Mouse (Mus musculus): Measurements from ENCODE around the gene Vrk1. TPM values are rescaled to one million over a fixed set of nuclear protein-coding genes. Genes with fewer than 3 reads are reported as not detected.

Vrk1 gene
- total RNA-seq (2021) = 1 to 10 TPM; 3.8 to 4.6 TPM
- long read RNA-seq, experiment 1, transcript Vrk1-203 (14 exons, 3,711 nt) = major isoform, 6 of 11 reads
- long read RNA-seq, experiment 1, partial matches to known transcripts = 2 of 11 reads
- long read RNA-seq, experiment 1, other reads (novel, unspliced or antisense) = 0 of 11 reads
- long read RNA-seq, experiment 2, transcript Vrk1-203 (14 exons, 3,711 nt) = major isoform, 5 of 13 reads
- long read RNA-seq, experiment 2, partial matches to known transcripts = 1 of 13 reads
- long read RNA-seq, experiment 2, other reads (novel, unspliced or antisense) = 3 of 13 reads

DNA sequence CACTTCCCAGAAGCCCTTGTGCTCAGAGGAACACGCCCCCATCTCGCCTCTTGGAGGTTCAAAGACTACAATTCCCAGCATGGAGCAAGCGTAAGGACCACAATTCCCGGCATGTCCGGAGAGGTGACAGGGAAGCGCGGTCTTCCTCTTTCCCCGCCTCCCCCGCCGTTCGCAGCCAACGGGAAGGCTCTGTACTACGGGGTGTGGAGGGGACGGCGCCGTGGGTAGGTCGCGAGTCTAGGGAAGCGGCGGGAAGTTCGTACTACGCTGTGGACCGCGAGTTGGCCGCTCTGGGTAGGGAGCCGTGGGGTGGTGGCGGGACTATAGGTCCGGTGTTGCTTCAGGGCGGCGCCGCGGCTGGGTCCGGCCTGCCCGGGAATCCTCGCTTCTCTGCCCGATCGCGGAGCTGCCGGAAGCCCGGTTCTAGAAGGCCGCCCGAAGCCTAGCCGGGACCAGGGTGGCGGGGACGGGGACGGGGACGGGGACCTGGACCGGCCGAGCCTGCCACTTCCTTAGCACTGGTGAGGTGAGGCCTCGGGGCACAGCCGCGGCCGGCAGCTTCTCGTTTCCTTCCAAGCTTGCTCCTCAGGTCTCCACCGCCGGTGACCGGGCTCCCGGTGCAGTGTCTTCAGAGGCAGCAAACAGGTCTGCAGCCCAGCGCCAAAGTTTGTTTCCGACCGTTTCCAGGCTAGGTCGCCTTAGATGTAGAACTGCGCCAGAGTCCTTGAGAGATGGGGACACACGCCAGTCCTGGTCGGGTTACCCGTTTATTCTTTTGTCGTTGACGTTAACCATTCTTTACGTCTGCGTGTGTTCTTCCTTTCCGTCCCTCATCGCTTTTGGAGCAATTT is at the start of gene Vrk1:
Vrk1 (plus strand) TSS at position 164 of the 851 bp plus-strand sequence.
- DNase-seq (ENCODE audit: low spot score) = peak; percentile 97

GRCm38 (mm10) chr12:105960592-105961330 is 49.3 kb upstream of the Vrk1 start:
- DNase-seq (ENCODE audit: low spot score) = no peak

GRCm38 (mm10) chr12:105961667-105962066 is 48.4 kb upstream of the Vrk1 start:
- DNase-seq (ENCODE audit: low spot score) = no peak

- DNase-seq (ENCODE audit: low spot score) = peak; percentile 85
These were observed 47.7 kb upstream of the Vrk1 start for GRCm38 (mm10) chr12:105962103-105963011.

GRCm38 (mm10) chr12:105963012-105963572 is 46.9 kb upstream of the Vrk1 start:
- DNase-seq (ENCODE audit: low spot score) = no peak

- no peak for DNase-seq (ENCODE audit: low spot score)
These were observed 43.0 kb upstream of the Vrk1 start for GRCm38 (mm10) chr12:105966887-105967637.

DNA sequence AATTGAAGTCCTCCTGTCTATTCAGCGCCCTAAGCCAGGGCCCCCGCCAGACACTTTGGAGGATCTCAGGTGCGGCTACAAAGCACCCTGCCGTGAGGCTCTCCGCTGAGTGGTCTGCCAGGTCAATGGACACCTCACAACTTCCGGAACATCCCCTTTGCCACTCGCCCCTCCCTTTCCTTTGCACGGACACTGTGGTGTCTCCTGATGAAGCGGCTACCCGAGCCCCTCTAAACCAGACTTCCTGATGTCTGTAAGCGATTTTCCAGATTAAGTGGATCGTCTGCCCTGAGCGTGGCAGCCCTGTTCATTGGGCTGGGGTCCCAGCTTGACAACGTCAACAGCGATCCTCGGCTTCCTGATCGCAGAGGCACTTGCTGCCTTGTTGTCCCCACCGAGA is 42.2 kb upstream of the Vrk1 start:
- no peak for DNase-seq (ENCODE audit: low spot score)

DNA sequence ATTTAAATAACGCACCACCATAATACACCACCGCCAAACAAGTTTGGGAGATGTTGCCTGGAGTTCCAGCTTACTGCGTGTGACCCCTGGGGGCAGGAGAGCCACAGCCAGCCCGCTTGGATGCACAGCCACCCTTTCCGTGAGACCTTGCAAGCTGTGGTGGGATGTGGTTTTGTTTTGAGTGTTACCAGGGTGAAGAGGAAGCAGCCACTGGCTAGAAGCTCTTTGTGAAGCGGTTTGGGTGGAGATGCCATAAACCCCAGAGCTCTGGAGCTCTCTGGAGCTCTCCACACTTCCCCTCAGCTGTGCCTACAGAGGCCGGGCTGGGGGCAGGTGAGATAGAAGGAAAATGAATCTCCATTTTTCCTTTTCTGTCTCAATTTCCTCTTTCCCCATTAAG is 38.8 kb upstream of the Vrk1 start:
- peak; percentile 4 for DNase-seq (ENCODE audit: low spot score)

- DNase-seq (ENCODE audit: low spot score) = no peak
These were observed 37.4 kb upstream of the Vrk1 start for GRCm38 (mm10) chr12:105972673-105973072.

DNA sequence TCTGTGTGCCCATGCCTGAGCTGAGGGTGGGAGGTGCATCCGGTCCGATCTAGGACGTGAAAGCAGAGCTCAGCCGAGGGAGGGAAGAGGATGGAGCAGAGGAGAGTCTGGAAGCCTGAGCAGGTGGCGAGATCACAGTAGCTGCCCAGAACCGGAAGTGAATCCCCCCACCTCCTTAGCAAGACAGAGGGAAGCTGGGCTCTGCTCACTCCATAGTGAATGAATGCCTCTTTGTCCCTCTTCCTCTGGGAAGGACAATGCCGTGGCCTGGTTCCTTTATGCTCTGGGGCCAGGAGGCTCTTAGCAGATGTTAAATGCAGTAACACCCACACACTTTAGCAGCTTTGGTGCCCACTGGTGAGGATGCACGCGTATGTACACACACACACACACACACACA is 36.3 kb upstream of the Vrk1 start:
- DNase-seq (ENCODE audit: low spot score) = no peak

- DNase-seq (ENCODE audit: low spot score) = no peak
These were observed 35.9 kb upstream of the Vrk1 start for GRCm38 (mm10) chr12:105974107-105974506.

DNA sequence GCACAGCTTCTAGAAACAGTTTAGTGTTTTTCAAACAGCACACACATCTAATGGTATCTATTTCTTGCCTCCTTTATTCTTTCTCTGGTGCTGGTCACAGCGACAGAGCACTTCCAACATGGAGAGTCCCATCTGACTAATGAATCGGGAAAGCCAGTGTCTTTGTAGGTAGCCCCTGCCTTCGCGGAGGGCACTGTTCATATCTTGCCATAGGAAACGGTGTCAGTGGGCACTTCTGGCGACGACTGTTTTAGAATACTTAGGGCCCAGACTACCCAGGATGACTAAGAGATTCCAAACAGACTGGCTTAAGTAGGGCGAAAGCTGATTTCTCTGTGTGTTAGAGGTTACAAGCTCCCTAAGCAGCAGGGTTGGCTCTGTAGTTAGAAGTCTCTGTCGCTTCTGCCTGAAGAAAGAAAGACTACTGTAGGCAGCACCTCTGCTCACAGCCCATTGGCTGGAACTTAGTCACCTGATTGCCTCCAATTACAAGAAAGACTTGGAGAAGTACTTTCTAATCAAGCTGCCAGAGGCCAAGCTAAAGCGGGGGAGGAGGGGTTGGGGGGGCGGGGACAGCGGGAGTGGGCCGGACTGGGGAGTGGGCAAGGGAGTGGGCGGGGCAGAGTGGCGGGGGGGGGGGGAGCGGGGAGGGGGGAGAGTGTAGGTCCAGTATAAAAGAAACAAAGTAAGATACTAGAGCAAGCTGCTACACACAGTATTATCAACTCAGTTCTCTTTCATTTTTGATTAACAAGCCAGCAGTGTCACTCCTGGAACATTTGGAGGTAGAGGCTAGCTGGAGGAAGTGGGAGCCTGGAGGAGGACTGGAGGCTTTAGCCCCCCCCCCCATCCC is 28.7 kb upstream of the Vrk1 start:
- DNase-seq (ENCODE audit: low spot score) = peak; percentile 22

DNA sequence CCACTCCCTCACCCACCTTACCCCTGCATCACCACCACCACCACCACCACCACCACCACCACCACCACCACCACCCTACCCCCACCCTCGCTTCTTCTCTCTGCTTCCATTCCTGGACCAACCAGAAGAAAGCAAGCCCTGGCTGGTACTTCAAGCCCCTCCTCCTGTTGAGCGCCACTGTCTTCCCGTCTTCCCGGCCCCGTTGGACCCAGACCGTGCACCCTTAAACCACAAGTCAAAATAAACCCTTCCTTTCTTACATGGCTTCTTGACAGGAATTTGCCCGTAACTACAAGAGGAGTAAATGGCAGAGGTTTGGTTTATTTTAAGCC is 28.1 kb upstream of the Vrk1 start:
- DNase-seq (ENCODE audit: low spot score) = no peak

DNA sequence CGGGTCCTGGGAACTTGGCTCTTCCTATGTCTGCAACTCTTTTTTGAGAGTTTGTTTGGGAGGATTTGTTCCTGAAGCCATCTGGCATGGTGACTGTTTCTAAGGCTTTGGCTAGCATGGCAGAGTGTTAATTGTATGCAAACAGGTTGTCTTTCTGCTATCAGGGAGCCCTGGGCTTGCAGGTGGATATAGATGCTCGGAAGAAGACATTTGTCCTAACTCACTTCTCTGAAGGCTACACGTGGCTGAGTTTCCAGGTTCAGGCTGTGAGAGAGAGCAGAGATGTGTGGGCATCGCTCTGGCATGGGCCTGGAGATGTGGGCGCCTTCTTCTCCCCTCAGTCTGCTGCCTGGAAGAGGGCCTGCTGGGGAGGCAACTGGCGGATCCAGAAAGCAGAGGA is 27.4 kb upstream of the Vrk1 start:
- no peak for DNase-seq (ENCODE audit: low spot score)

DNA sequence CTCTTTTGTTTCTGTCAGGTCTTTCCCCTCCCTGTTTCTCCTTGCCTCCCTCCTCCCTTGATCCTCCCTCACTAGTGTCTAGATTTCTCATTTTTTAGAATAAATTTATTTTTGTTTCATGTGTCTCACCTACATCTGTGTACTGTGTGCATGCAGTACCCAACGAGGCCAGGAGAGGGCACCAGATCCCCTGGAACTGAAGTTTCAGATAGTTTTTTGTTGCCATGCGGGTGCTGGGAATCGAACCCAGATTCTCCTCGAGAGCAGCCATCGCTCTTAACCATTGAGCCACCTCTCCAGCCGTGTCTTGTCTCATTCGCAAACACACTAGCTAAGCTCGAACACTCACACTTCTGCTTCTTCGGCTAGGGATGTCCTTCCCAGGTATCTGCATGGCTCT is 26.5 kb upstream of the Vrk1 start:
- no peak for DNase-seq (ENCODE audit: low spot score)

DNA sequence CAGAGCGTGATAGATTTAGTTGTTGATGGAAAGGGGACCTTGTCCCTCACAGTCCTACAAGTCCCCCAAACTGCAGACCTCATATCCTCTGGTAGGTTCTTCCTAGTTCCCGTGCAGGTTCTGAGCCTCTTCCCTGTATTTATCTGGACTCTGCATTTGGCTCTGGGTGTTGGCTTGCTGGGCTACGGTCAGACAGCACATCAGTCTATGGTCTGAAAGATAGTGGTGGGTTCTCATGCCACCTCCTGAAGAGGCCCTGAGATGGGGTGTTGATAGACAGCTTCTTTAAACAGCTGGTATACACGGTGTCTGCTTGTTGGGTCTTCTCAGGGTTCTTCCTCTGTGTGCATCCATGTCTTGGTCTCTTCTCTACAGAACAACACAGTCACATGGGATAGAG is 21.6 kb upstream of the Vrk1 start:
- DNase-seq (ENCODE audit: low spot score) = no peak

- no peak for DNase-seq (ENCODE audit: low spot score)
These were observed 17.3 kb upstream of the Vrk1 start for GRCm38 (mm10) chr12:105992756-105993155.

GRCm38 (mm10) chr12:105993356-105993755 is 16.7 kb upstream of the Vrk1 start:
- no peak for DNase-seq (ENCODE audit: low spot score)

- no peak for DNase-seq (ENCODE audit: low spot score)
These were observed 14.1 kb upstream of the Vrk1 start for GRCm38 (mm10) chr12:105995940-105996339.

Measured in gastrocnemius, adult 18-20 months (tissue).